Mouse (Mus musculus) cerebellum, postnatal 36 days (tissue): ENCODE measurements around the gene Hoxb6.

Experiments used
- DNase-seq, 2 experiments: peaks; one replicate each; pipeline ENCODE4 v3.0.0; 2021 to 2022; ENCODE audit warnings: mixed read lengths in 2 of 2

Gene Hoxb6

GRCm38 (mm10) chr11:96340698-96341365 is 48.6 kb downstream of the Hoxb6 start:
- DNase-seq: no peak

- no peak for DNase-seq
Measured at GRCm38 (mm10) chr11:96341701-96342575, 49.7 kb downstream of the Hoxb6 start.

GRCm38 (mm10) chr11:96342576-96342930 is 50.3 kb downstream of the Hoxb6 start:
- DNase-seq: no peak

GRCm38 (mm10) chr11:96343206-96343745 is 51.0 kb downstream of the Hoxb6 start:
- DNase-seq: no peak

GRCm38 (mm10) chr11:96344061-96344877 is 52.0 kb downstream of the Hoxb6 start:
- no peak for DNase-seq

GRCm38 (mm10) chr11:96344878-96345159 is 52.5 kb downstream of the Hoxb6 start:
- DNase-seq: no peak

GRCm38 (mm10) chr11:96345220-96345892 is 53.1 kb downstream of the Hoxb6 start:
- DNase-seq: no peak

GRCm38 (mm10) chr11:96345893-96346806 is 53.9 kb downstream of the Hoxb6 start:
- no peak for DNase-seq

GRCm38 (mm10) chr11:96346916-96347520 is 54.7 kb downstream of the Hoxb6 start:
- DNase-seq: no peak

GRCm38 (mm10) chr11:96347717-96348116 is 55.4 kb downstream of the Hoxb6 start:
- no peak for DNase-seq

GRCm38 (mm10) chr11:96348141-96348928 is 56.1 kb downstream of the Hoxb6 start:
- DNase-seq: no peak

GRCm38 (mm10) chr11:96348988-96349387 is 56.7 kb downstream of the Hoxb6 start:
- DNase-seq: no peak

GRCm38 (mm10) chr11:96349491-96350340 is 57.4 kb downstream of the Hoxb6 start:
- DNase-seq: no peak

GRCm38 (mm10) chr11:96350341-96350624 is 58.0 kb downstream of the Hoxb6 start, which contains the start of gene Hoxb2:
TSS of gene Hoxb2 (plus strand) at chr11:96350525.
- no peak for DNase-seq

- no peak for DNase-seq
Measured at GRCm38 (mm10) chr11:96350791-96351190, 58.5 kb downstream of the Hoxb6 start.
